Mouse (Mus musculus) hindbrain, embryonic 13.5 days (tissue): ENCODE measurements around the gene Ceacam16. TPM values are rescaled to one million over a fixed set of nuclear protein-coding genes. Genes with fewer than 3 reads are reported as not detected.

Experiments
- ATAC-seq: fragments of 200-750 bp; cut with Nextera tagmentation; 2 replicates; pipeline ENCODE4 v1.8.0; 2017; ENCODE audit warnings: moderate TSS enrichment; ENCODE audit not compliant: low FRiP score
- H3K27ac ChIP-seq: fragments of 300-500 bp; sonication (generic); 2 replicates; pipeline ENCODE4 v1.5.1; 2015; ENCODE audit warnings: inconsistent platforms, mild to moderate bottlenecking, moderate library complexity
- H3K27me3 ChIP-seq: fragments of 300-500 bp; sonication (generic); 2 replicates; pipeline ENCODE4 v1.6.1; 2015; ENCODE audit warnings: mild to moderate bottlenecking, inconsistent platforms
- H3K36me3 ChIP-seq: fragments of 300-500 bp; sonication (generic); 2 replicates; pipeline ENCODE4 v1.6.1; 2015; ENCODE audit warnings: mild to moderate bottlenecking, inconsistent platforms
- H3K4me1 ChIP-seq: fragments of 300-500 bp; sonication (generic); replicated peaks from 2 replicates; pipeline ENCODE4 v1.6.1; 2015; ENCODE audit warnings: inconsistent platforms
- H3K4me2 ChIP-seq: fragments of 300-500 bp; sonication (generic); 2 replicates; pipeline ENCODE4 v1.6.1; 2015; ENCODE audit warnings: inconsistent platforms, mild to moderate bottlenecking, moderate library complexity
- H3K4me3 ChIP-seq: fragments of 300-500 bp; sonication (generic); 2 replicates; pipeline ENCODE4 v1.5.1; 2015; ENCODE audit warnings: mild to moderate bottlenecking, inconsistent platforms
- H3K9ac ChIP-seq: fragments of 300-500 bp; sonication (generic); 2 replicates; pipeline ENCODE4 v1.6.1; 2015; ENCODE audit warnings: mild to moderate bottlenecking, inconsistent platforms
- H3K9me3 ChIP-seq: fragments of 300-500 bp; sonication (generic); 2 replicates; pipeline ENCODE4 v1.6.1; 2016; ENCODE audit warnings: inconsistent platforms
- WGBS: fragments of 180-500 bp; shearing (Covaris S2); methylation state at CpG from one replicate; pipeline ENCODE4 v1.1.7; 2015; 5-methylcytosine and 5-hydroxymethylcytosine counted together
- polyA plus RNA-seq: library from polyadenylated mRNA; unstranded; fragments of >200 nt; fragmentation: Nextera tagmentation; extraction: Ambion mirVana; gene quantifications from 2 replicates; pipeline ENCODE4 v1.2.1, GENCODE M21; 2015

Ceacam16 gene
- polyA plus RNA-seq, 1 experiment from 2014 or later: 0.48 TPM

DNA sequence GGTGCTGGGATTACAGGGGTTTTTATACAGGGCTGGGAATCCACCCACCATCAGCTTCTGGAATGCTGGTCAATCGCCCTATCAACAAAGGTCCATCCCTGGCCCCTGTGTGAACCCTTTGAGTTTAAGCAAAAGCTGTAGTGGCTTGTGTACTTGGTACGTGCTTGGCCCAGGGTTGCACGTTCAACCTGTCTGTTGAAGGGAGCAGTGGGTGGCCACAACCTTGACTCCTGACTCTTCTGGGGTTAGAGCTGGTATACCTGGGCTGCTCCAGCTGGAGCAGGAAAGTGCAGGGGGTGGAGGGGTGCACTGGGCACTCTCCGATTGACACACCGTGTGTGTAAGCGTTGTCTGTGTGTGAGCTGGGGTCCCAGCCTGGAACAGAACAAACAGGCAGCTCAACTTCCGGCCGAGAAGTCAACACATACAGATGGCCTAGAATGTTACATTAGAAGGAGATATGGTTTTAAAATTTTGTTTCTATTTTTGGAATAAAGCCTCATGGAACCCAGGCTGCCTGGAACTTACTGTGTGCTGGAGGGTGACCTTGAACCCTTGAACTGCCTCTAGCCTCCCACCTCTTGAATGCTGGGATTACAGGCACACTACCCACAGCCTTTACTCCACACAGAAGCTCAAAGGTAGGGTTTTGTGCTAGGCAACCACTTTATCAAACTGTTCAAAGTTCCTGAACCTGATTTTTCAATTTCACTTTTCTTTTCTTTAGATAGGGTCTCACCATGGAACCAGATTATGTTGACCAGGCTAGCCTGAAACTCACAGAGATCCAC, 4.3 kb upstream of the Ceacam16 start:
- no peaks in the 10 kb centered on the region for H3K36me3 ChIP-seq
- no peak for ATAC-seq
- WGBS: 84% methylated on average over 8 of the region's 8 CpGs

DNA sequence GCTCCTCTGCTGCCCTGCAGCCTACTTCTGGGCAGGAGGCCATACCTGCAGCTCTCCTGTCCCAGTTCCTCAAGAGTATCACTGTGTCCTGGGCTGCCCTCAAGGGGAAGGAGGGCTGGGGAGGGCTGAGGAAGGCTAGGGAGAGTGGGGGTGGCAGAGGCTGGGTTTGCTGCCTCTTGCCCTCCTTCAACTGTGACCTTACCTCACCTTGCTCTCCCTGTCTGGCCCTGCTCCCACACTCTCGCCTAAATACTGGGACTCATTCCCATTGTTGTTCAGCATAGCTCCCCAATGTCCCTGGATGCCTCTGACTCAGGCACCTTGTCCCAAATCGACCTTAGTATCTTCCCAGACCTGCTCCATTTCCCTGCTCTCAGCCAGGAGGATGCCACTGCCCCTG, 3.1 kb upstream of the Ceacam16 start:
- H3K27me3 ChIP-seq: no peaks in the 10 kb centered on the region
- no peaks in the 10 kb centered on the region for H3K9me3 ChIP-seq
- no peaks in the 10 kb centered on the region for H3K36me3 ChIP-seq
- WGBS: 45% methylated on average over 2 of the region's 2 CpGs
- no peaks in the 10 kb centered on the region for H3K4me1 ChIP-seq
- no peak for ATAC-seq
- no peak overlapping the region for H3K4me3 ChIP-seq
- no peak overlapping the region for H3K9ac ChIP-seq
- H3K4me2 ChIP-seq: no peak overlapping the region
- H3K27ac ChIP-seq: no peak overlapping the region

More for the DNA sequence above, 4.3 kb upstream of the Ceacam16 start:
- Histone ChIP-seq H3K4me2 (no peak overlapping the region), H3K27ac (no peak overlapping the region), H3K4me3 (no peak overlapping the region), H3K4me1 (no peaks in the 10 kb centered on the region), H3K9me3 (no peaks in the 10 kb centered on the region), H3K9ac (no peak overlapping the region), H3K27me3 (no peaks in the 10 kb centered on the region)

DNA sequence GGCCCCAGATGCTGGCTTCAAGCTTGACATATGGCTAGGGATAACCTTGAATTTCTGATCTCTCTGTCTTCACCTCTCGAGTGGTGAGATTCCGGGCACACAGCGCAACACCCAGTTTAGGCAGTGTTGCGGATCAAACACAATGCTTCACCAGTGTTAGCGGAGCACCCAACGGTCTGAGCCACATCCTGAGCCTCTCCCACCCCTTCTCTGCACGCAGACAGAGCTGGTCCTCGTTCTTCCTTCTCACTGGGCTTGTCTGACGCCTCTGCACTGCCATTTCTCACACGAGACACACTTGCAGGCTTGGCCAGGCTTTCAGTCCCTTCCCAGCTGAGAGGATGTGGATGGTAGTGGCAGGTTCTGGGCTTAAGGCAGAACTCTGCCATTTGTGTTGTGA, 1.4 kb downstream of the Ceacam16 start:
- Histone ChIP-seq H3K4me1 (no peaks in the 10 kb centered on the region), H3K9me3 (no peaks in the 10 kb centered on the region), H3K4me2 (no peak overlapping the region), H3K27ac (no peak overlapping the region), H3K9ac (no peak overlapping the region), H3K36me3 (no peaks in the 10 kb centered on the region), H3K27me3 (peaks cover 12% of the 10 kb centered on the region; the same call in 1 of the 2 replicates), H3K4me3 (no peak overlapping the region)
- ATAC-seq: no peak
- WGBS: 82% methylated on average over 10 of the region's 10 CpGs

DNA sequence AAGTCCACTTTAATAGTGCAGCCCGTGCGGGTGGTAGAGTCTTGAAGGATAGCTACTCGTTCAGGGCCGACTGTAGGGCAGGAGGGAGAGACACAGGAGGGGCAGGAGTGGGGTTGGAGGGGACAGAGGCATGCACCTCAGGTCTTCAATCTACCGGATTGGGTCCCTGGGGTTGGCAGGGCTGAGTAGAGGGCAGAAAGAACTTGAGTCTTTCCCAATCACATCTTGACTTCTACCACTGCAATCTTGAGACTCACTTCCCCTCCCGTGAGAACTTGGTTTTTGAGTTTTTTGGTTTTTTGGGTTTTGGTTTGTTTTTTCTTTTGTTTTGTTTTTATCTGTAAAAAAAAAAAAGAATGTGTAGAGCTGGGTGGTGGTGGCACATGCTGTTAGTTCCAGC, 4.8 kb downstream of the Ceacam16 start:
- Histone ChIP-seq H3K4me1 (no peaks in the 10 kb centered on the region), H3K4me2 (no peak overlapping the region), H3K9ac (no peak overlapping the region), H3K36me3 (no peaks in the 10 kb centered on the region), H3K4me3 (no peak overlapping the region), H3K9me3 (no peaks in the 10 kb centered on the region), H3K27me3 (peaks cover 31% of the 10 kb centered on the region), H3K27ac (no peak overlapping the region)
- WGBS: 83% methylated on average over 6 of the region's 6 CpGs
- no peak for ATAC-seq

DNA sequence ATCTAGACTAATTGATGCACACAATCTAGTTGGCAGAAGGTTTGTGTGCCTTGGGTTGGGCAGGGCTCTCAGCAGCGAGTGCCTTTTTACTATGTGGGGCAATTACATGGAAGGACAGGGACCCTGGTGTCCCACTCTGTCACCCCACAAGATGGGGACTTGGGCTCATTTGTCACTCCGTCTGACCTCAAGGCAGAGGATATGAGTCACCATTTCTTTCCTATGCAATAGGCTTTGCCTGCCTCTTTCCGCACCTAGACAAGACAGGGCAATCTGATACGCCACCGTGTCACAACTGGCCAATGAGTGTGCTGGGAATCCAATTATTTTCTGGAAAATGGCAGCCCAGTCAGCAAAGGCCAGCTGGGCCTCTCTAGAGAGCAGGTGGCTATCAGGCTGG, 5.4 kb downstream of the Ceacam16 start:
- no peaks in the 10 kb centered on the region for H3K4me1 ChIP-seq
- WGBS: 84% methylated on average over 5 of the region's 5 CpGs
- no peak overlapping the region for H3K9ac ChIP-seq
- no peak overlapping the region for H3K27ac ChIP-seq
- ATAC-seq: no peak
- peaks cover 35% of the 10 kb centered on the region for H3K27me3 ChIP-seq
- H3K9me3 ChIP-seq: no peaks in the 10 kb centered on the region
- H3K4me3 ChIP-seq: no peak overlapping the region
- H3K4me2 ChIP-seq: no peak overlapping the region
- no peaks in the 10 kb centered on the region for H3K36me3 ChIP-seq

DNA sequence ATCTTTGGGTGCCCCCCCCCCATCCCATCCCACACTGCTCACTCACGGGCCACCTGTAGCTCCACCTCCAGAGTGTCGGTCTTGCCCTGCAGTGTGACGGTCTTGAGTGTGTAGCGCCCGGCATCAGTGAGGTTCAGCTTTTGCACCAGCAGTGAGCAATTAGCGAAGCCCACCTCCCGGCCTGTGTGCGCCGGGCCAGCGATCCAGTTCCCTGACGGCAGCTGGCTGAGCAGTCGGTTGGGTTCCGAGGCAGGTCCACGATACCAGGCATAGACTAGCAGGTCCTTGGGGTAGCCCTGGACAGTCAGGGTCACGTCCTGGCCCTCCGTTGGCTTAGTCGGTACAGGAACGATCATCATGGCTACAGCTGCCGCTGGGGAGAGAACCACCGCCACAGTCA, 7.6 kb downstream of the Ceacam16 start:
- Histone ChIP-seq H3K9ac (no peak overlapping the region), H3K9me3 (no peaks in the 10 kb centered on the region), H3K27ac (no peak overlapping the region), H3K4me2 (no peak overlapping the region), H3K4me3 (no peak overlapping the region), H3K36me3 (no peaks in the 10 kb centered on the region), H3K4me1 (no peaks in the 10 kb centered on the region), H3K27me3 (peaks cover 47% of the 10 kb centered on the region)
- no peak for ATAC-seq
- WGBS: 90% methylated on average over 20 of the region's 20 CpGs

DNA sequence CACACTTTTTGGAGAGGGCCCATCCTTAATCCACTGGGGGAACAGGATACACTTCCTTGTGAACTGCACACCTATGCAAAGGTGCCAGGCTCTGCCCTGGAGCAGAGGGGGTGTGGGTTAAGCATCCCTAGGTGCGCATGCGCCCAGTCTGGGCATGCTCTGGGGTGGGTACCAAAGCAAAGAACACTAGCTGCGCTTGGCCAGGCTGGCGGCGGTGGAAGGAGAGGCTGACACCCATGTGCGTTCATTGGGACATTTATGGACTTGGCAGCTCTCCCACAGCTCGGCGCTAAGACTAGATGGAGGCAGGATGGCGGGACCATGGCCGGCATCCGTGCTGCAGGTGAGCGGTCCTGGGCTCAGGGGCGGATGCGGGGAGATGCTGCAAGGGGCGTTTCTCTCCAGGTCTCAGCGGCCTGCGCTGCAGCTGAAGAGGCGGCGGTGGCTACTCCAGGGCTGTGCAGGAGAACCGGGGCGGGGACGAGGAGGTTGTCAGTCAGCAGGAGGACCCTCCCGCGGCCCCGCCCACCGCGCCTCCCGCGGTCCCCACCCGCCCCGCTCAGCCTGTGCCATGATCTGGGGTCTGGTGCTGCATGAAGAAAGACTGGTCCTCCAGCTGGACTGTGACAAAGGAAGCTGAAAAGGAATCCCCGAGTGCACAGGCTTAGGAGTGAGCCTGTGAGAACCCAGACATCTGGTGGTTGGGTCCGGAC, 9.1 kb downstream of the Ceacam16 start, which contains the start of gene Gm19345:
Gm19345 (plus strand) TSS at position 146 of the 713 bp plus-strand sequence.
- 3% methylated on average over 33 of the region's 33 CpGs for WGBS
- Histone ChIP-seq H3K4me1 (0 out of 2 replicates have a peak, but pooled peaks cover 5% of the 10 kb centered on the region), H3K27ac (peak within 1 kb of the TSS; percentile 71; the same call in 1 of the 2 replicates), H3K36me3 (no peaks in the 10 kb centered on the region), H3K27me3 (peaks cover 52% of the 10 kb centered on the region), H3K9ac (peak within 1 kb of the TSS; percentile 70), H3K4me3 (peak within 1 kb of the TSS; percentile 38), H3K9me3 (no peaks in the 10 kb centered on the region), H3K4me2 (peak within 1 kb of the TSS; percentile 55)
- ATAC-seq: peak; percentile 88

DNA sequence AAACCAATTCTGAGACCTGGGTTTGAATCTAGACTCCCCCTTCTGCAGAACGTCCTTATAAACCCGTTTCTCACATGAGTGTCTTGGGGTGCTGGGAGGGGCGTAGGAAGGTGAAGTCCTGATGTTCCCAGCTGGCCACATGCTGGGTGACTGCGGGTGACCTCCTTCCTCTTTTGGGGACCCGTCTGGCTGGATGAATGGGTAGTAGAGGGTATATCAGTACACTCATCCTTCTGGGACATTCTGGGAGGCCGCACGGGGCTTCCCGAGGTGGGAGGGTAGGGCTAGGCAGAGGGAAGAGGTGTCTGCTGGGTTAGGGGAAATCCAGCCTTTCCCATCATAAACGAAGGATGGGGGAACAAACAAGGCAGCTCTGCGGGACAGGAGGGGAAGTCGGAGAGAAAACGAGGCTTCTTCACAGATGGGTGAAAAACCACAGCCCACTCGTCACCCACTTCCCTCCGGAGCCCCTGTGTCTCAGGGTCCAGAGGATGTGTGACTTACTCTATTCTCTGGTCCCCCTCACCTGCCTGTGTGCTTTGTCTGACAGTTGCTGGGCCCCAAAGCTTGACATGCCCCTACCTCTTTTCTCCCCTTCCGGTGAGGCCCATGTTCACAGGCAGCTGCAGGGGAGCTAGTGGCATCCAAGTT, 16.5 kb downstream of the Ceacam16 start:
- H3K27me3 ChIP-seq: peaks cover 55% of the 10 kb centered on the region
- H3K9ac ChIP-seq: no peak overlapping the region
- no peaks in the 10 kb centered on the region for H3K36me3 ChIP-seq
- H3K9me3 ChIP-seq: no peaks in the 10 kb centered on the region
- H3K4me1 ChIP-seq: 0 out of 2 replicates have a peak, but pooled peaks cover 5% of the 10 kb centered on the region
- no peak for ATAC-seq
- H3K4me3 ChIP-seq: no peak overlapping the region
- H3K4me2 ChIP-seq: no peak overlapping the region
- H3K27ac ChIP-seq: no peak overlapping the region
- WGBS: 67% methylated on average over 15 of the region's 15 CpGs

DNA sequence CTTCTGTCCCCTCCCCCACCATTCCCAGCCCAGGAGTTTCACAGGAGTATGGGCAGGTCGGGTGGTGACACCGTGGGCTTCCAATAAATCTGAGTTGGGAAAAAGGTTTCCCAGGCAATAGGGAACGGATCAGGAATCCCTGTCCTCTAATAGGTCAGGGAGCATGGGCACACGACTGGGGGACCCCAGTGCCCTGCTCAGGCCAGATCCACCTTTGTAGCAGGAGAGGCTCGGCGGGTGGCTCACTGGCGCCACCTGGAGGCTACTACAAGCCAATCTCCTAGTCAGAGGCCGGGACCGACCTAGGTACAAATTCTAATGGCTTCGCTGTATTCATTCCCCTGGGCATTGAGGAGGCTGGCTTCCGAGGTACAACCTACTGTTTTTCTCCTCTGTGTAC, 17.5 kb downstream of the Ceacam16 start:
- Histone ChIP-seq H3K27me3 (peaks cover 48% of the 10 kb centered on the region), H3K9me3 (no peaks in the 10 kb centered on the region), H3K4me1 (0 out of 2 replicates have a peak, but pooled peaks cover 5% of the 10 kb centered on the region), H3K9ac (no peak overlapping the region), H3K27ac (no peak overlapping the region), H3K4me3 (no peak overlapping the region), H3K4me2 (no peak overlapping the region), H3K36me3 (no peaks in the 10 kb centered on the region)
- peak; percentile 76 for ATAC-seq
- WGBS: 3% methylated on average over 11 of the region's 11 CpGs

DNA sequence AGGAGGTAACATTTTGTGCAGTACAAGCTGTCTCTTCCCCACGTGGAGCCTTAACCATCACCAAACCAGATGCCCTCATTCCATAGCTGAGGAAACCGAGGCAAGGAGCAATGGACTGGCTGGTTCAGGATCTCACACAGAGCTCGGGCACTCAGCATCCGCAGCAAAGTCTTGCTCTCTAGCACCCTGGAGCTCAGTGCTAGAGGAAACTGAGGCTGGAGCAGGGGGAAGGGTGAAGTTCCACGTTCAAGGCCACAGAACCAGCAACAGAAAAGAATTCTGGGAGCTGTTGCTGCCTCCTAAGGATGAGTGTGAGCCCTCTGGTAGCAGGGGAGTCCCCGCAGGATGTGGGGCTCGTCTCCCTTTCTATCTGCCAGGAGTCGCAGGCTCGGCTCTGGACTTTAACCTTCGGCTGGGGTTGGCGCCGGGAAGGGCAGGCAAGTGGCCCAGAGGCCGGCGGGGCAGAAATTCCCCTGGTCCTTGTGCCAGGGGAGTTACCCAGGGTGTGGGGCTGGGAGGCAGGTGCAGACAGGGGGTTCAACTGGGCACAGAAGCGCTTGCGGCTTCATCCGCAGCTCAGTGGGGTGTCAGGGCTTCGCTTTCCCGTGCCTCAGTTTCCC, 18.1 kb downstream of the Ceacam16 start:
- H3K9ac ChIP-seq: no peak overlapping the region
- peaks cover 43% of the 10 kb centered on the region for H3K27me3 ChIP-seq
- WGBS: 33% methylated on average over 19 of the region's 19 CpGs
- no peak overlapping the region for H3K4me2 ChIP-seq
- no peaks in the 10 kb centered on the region for H3K36me3 ChIP-seq
- H3K9me3 ChIP-seq: no peaks in the 10 kb centered on the region
- 0 out of 2 replicates have a peak, but pooled peaks have one; percentile 36 for ATAC-seq
- no peak overlapping the region for H3K4me3 ChIP-seq
- H3K27ac ChIP-seq: no peak overlapping the region
- H3K4me1 ChIP-seq: 0 out of 2 replicates have a peak, but pooled peaks cover 5% of the 10 kb centered on the region

DNA sequence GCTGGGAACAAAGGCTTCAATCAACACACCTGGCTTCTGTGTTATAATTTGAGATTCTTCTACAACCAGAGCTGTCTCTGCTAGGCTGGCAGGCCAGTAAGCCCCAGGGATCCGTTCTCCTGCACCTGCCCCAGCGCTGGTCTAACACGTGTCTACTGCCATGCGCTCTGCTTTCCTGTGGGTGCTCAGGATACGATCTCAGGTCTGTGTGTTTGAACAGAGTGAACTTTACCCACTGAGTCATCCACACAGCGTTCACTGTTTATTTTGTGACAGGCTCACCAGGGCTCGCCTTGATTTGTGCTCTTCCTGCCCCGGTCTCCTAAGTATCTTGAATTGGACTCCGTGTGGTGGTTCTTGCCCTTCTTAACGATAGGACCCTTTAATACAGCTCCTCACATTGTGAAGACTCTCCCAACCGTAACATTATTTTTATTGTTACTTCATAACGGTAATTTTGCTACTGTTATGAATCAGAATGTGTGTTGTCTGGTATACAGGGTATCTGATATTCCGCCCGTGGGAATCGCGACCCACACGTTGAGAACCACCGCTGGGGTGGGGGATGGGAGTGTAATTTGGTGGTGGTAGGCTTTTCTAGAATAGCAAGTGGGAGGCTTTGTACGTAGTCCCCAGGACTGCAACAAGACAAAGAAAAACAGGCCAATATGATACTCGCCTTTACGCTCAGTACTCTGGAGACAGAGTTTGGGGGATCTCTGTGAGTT, 19.2 kb downstream of the Ceacam16 start:
- WGBS: 83% methylated on average over 21 of the region's 21 CpGs
- no peak for ATAC-seq
- Histone ChIP-seq H3K27ac (no peak overlapping the region), H3K27me3 (peaks cover 31% of the 10 kb centered on the region), H3K4me1 (no peaks in the 10 kb centered on the region), H3K4me3 (no peak overlapping the region), H3K9ac (no peak overlapping the region), H3K9me3 (no peaks in the 10 kb centered on the region), H3K4me2 (no peak overlapping the region), H3K36me3 (no peaks in the 10 kb centered on the region)
